21 mouse cellular contexts compared by ENCODE assay signal in genomic region chr13:103980414-103980813, GRCm38 (mm10).
"Had no signal": no experiment of that assay in that cellular context is flagged by ENCODE, and none has a peak within 500 bp of the region (broad histone marks: within the 10 kb centered on the region; RNA-seq: fewer than 3 reads in every experiment).

No protein-coding gene starts in this region.

- H3K4me2 ChIP-seq: intestine, embryonic 15.5 days; limb, embryonic 13.5 days; liver, embryonic 12.5 days; liver, embryonic 15.5 days; midbrain, embryonic 12.5 days; midbrain, embryonic 15.5 days; neural tube, embryonic 13.5 days; stomach, embryonic 15.5 days had no signal

- H3K27me3 ChIP-seq: intestine, embryonic 15.5 days; limb, embryonic 13.5 days; liver, embryonic 12.5 days; liver, embryonic 15.5 days; midbrain, embryonic 12.5 days; midbrain, embryonic 15.5 days; neural tube, embryonic 13.5 days; stomach, embryonic 15.5 days had no signal

- H3K36me3 ChIP-seq: intestine, embryonic 15.5 days; limb, embryonic 10.5 days; limb, embryonic 13.5 days; liver, embryonic 12.5 days; liver, embryonic 15.5 days; midbrain, embryonic 12.5 days; midbrain, embryonic 15.5 days; neural tube, embryonic 13.5 days; stomach, embryonic 15.5 days had no signal

- H3K4me1 ChIP-seq: limb, embryonic 10.5 days; liver, embryonic 12.5 days; liver, embryonic 15.5 days; midbrain, embryonic 12.5 days; midbrain, embryonic 15.5 days; neural tube, embryonic 13.5 days had no signal

- H3K9ac ChIP-seq: intestine, embryonic 15.5 days; limb, embryonic 13.5 days; liver, embryonic 12.5 days; liver, embryonic 15.5 days; midbrain, embryonic 12.5 days; midbrain, embryonic 15.5 days; neural tube, embryonic 13.5 days; stomach, embryonic 15.5 days had no signal

- DNase-seq: kidney, adult 11 months; kidney, postnatal 25 days; layer of hippocampus, adult 9-11 months; liver; retina, postnatal 1 day; right cerebral cortex, postnatal 25 days; spleen, adult 18-20 months; thymus, adult 18-20 months; thymus, postnatal 36 days had no signal

- H3K27ac ChIP-seq: intestine, embryonic 15.5 days; kidney, postnatal 0 days; layer of hippocampus, adult 2 months; limb, embryonic 10.5 days; limb, embryonic 13.5 days; liver, embryonic 12.5 days; liver, embryonic 15.5 days; midbrain, embryonic 12.5 days; midbrain, embryonic 15.5 days; neural tube, embryonic 13.5 days; stomach, embryonic 15.5 days had no signal

- ATAC-seq: intestine, embryonic 15.5 days; liver, embryonic 12.5 days; midbrain, embryonic 15.5 days had no signal

- H3K4me3 ChIP-seq: intestine, embryonic 15.5 days; layer of hippocampus, adult 2 months; limb, embryonic 10.5 days; limb, embryonic 13.5 days; liver, embryonic 12.5 days; liver, embryonic 15.5 days; midbrain, embryonic 12.5 days; midbrain, embryonic 15.5 days; myocyte; neural tube, embryonic 13.5 days; stomach, embryonic 15.5 days had no signal

- H3K9me3 ChIP-seq: intestine, embryonic 15.5 days; limb, embryonic 10.5 days; limb, embryonic 13.5 days; liver, embryonic 15.5 days; midbrain, embryonic 15.5 days; stomach, embryonic 15.5 days had no signal
